Mouse (Mus musculus): Measurements from ENCODE around the gene Triobp. TPM values are rescaled to one million over a fixed set of nuclear protein-coding genes. Genes with fewer than 3 reads are reported as not detected.
A peak's percentile ranks its signal among the peaks of the same experiment; 100 is the strongest.

Gene Triobp
- polyA plus RNA-seq, 1 experiment from 2014 or later: 38.7 TPM

DNA sequence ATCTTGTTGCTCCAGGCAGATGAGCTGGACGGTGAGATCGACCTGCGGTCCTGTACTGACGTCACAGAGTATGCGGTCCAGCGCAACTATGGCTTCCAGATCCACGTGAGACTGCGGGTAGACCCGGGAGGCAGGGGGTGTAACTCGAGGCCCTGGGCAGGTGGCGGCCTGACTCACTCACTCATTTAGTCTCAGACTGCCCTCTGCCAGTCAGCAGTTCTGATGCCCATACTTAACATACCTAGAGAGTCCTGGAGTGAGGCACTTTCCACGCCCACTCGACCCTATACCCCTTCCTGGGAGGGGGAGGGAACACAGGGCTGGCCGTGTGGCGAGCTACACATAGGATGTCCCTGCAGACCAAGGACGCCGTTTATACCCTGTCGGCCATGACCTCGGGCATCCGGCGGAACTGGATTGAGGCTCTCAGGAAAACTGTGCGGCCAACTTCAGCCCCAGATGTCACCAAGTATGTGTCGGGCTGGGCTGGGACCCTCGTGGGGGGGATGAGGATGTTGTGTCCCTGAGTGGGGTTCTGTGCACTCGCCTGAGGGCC, 43.5 kb downstream of the Triobp start:
- WGBS: 91% methylated on average over 25 of the region's 25 CpGs

DNA sequence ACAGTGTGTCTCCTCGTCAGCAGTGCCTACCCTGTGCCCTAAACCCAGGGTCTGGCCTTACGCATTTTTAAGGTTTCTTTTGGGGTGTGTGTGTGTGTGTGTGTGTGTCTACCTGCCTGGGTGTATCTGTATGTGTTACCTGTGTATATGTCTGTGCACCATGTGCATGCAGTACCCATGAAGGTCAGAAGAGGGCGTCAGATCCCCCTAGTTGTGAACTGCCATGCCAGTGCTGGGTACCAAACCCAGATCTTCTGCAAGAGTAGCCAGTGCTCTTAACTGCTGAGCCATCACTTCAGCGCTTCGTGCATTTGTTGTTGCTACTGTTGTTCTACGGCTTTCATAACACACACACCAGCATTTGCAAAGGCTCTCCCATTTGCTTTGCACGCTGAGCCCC, 44.7 kb downstream of the Triobp start:
- no peaks in the 10 kb centered on the region for H3K9me3 ChIP-seq
- 92% methylated on average over 7 of the region's 7 CpGs for WGBS
- peaks cover 97% of the 10 kb centered on the region for H3K36me3 ChIP-seq
- H3K4me1 ChIP-seq: peaks cover 16% of the 10 kb centered on the region
- no peak overlapping the region for H3K9ac ChIP-seq
- H3K27ac ChIP-seq: no peak overlapping the region
- H3K4me2 ChIP-seq: no peak overlapping the region
- no peak for ATAC-seq (ENCODE audit: insufficient number of reproducible peaks, insufficient read depth, low FRiP score, low TSS enrichment, low read depth)
- H3K27me3 ChIP-seq: no peaks in the 10 kb centered on the region
- H3K4me3 ChIP-seq: no peak overlapping the region

More for the DNA sequence above, 43.5 kb downstream of the Triobp start:
- Histone ChIP-seq H3K4me1 (peaks cover 28% of the 10 kb centered on the region), H3K4me2 (no peak overlapping the region), H3K4me3 (no peak overlapping the region), H3K27ac (no peak overlapping the region), H3K27me3 (no peaks in the 10 kb centered on the region), H3K36me3 (peaks cover 89% of the 10 kb centered on the region), H3K9ac (no peak overlapping the region; the same call in 1 of the 2 replicates), H3K9me3 (no peaks in the 10 kb centered on the region)
- no peak for ATAC-seq (ENCODE audit: insufficient number of reproducible peaks, insufficient read depth, low FRiP score, low TSS enrichment, low read depth)

DNA sequence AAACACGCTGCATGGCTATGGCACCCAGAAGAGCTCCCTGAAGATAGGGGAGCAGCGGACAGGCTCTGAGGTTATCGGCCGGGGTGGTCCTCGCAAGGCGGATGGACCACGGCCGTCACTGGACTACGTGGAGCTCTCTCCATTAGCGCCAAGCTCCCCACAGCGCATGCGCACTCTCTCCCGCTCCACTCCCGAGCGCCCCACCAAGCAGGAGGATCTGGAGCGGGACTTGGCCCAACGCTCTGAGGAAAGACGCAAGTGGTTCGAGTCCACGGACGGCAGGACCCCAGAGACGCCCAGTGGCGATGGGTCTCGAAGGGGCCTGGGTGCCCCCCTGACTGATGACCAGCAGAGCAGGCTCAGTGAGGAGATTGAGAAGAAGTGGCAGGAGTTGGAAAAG, 45.4 kb downstream of the Triobp start:
- H3K27ac ChIP-seq: no peak overlapping the region
- H3K36me3 ChIP-seq: peaks cover 98% of the 10 kb centered on the region
- H3K4me1 ChIP-seq: peaks cover 13% of the 10 kb centered on the region
- 96% methylated on average over 24 of the region's 24 CpGs for WGBS
- H3K9ac ChIP-seq: no peak overlapping the region
- H3K4me3 ChIP-seq: no peak overlapping the region
- no peaks in the 10 kb centered on the region for H3K27me3 ChIP-seq
- ATAC-seq (ENCODE audit: insufficient number of reproducible peaks, insufficient read depth, low FRiP score, low TSS enrichment, low read depth): no peak
- no peaks in the 10 kb centered on the region for H3K9me3 ChIP-seq
- no peak overlapping the region for H3K4me2 ChIP-seq

DNA sequence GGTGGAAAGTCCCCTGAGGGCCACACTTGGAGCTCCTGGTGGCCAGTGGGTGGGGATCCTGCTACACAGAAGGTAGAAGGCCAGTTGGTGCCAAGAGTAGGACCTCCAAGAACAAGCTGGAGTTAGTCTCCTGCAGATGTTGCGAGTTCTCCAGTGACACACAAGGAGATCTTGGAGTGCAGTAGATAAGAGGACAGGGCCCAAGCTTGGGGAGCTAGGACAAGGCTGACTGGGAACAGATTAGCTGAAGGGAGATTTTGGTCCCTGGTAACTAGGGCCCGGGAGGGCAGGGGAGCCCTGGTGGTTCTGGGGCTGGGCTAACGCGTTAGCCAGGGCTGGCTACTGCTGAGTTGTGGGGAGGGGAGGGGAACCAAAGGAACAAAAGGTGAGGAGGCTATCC, 48.4 kb downstream of the Triobp start:
- no peaks in the 10 kb centered on the region for H3K27me3 ChIP-seq
- no peak overlapping the region for H3K4me3 ChIP-seq
- peaks cover 9% of the 10 kb centered on the region for H3K4me1 ChIP-seq
- H3K4me2 ChIP-seq: no peak overlapping the region
- no peak overlapping the region for H3K27ac ChIP-seq
- no peak for ATAC-seq (ENCODE audit: insufficient number of reproducible peaks, insufficient read depth, low FRiP score, low TSS enrichment, low read depth)
- 90% methylated on average over 4 of the region's 4 CpGs for WGBS
- H3K9ac ChIP-seq: no peak overlapping the region
- H3K9me3 ChIP-seq: no peaks in the 10 kb centered on the region
- H3K36me3 ChIP-seq: peaks cover 98% of the 10 kb centered on the region

DNA sequence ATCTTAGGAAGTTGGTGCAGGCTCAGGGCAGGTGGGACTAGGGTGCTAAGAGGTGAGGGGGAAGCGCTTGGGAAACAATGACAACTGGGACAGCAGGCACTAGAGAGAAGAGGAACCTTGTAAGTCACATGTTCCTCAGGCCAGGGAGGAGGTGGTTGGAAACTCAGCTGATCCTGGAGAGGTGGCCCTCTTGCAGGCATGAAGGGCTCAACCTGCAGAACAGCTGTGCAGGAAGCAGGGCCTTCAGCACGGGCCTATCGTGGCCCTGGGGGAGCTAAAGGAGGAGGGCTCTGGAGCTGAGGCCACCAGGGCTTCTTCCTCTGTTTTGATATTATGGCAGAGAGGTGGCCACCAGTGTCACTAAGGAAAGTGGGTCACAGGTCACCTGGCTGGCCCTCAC, 49.1 kb downstream of the Triobp start:
- H3K36me3 ChIP-seq: peaks cover 98% of the 10 kb centered on the region
- no peak overlapping the region for H3K27ac ChIP-seq
- H3K9ac ChIP-seq: no peak overlapping the region
- H3K27me3 ChIP-seq: no peaks in the 10 kb centered on the region
- ATAC-seq (ENCODE audit: insufficient number of reproducible peaks, insufficient read depth, low FRiP score, low TSS enrichment, low read depth): no peak
- H3K4me2 ChIP-seq: no peak overlapping the region
- H3K4me1 ChIP-seq: peaks cover 9% of the 10 kb centered on the region
- 83% methylated on average over 3 of the region's 3 CpGs for WGBS
- no peak overlapping the region for H3K4me3 ChIP-seq
- no peaks in the 10 kb centered on the region for H3K9me3 ChIP-seq

DNA sequence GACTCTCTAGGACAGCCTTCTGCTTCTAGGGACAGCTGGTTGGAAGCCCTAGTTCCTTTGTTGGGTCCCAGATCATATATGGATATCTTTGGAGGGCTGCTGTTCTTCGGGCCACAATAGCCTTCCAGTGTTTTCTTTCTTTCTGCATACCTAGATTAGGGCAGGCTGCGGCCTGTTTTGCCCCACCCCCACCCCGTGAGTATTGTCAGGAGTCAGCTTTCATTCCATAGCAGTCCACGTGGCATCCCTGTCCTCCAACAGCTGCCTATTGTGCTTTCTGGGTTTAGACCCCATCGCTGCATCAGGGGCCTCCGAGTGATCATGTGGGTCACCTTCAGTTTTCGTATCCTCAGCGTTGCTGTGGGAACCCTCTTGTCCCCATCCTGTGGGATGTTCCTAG, 50.8 kb downstream of the Triobp start:
- H3K27me3 ChIP-seq: no peaks in the 10 kb centered on the region
- H3K36me3 ChIP-seq: peaks cover 98% of the 10 kb centered on the region
- peak overlapping the region; percentile 32; the same call in 1 of the 2 replicates for H3K9ac ChIP-seq
- 45% methylated on average over 8 of the region's 8 CpGs for WGBS
- ATAC-seq (ENCODE audit: insufficient number of reproducible peaks, insufficient read depth, low FRiP score, low TSS enrichment, low read depth): no peak
- H3K4me3 ChIP-seq: no peak overlapping the region
- H3K27ac ChIP-seq: peak overlapping the region; percentile 44
- H3K4me1 ChIP-seq: peaks cover 9% of the 10 kb centered on the region
- H3K4me2 ChIP-seq: no peak overlapping the region
- no peaks in the 10 kb centered on the region for H3K9me3 ChIP-seq

DNA sequence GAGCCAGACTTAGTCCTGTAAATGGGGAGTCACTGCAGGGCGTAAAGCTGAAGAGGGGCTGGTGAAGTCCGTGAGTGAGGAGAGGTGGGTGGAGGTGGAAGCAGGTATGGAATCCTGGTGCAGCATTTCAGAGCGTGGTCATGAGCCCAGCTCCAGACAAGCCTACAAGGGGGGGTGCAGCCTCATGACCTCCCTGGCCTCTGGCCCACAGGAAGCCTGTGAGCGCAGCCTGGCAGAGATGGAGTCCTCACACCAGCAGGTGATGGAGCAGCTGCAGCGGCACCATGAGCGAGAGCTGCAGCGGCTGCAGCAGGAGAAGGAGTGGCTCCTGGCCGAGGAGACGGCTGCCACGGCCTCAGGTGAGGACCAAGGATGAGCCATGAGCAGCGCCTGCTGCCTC, 52.1 kb downstream of the Triobp start:
- Histone ChIP-seq H3K9ac (0 out of 2 replicates have a peak overlapping the region, but pooled peaks have one; percentile 11), H3K36me3 (peaks cover 98% of the 10 kb centered on the region), H3K4me1 (peaks cover 9% of the 10 kb centered on the region), H3K4me3 (no peak overlapping the region), H3K27ac (no peak overlapping the region), H3K4me2 (no peak overlapping the region), H3K27me3 (no peaks in the 10 kb centered on the region), H3K9me3 (no peaks in the 10 kb centered on the region)
- 86% methylated on average over 11 of the region's 11 CpGs for WGBS
- no peak for ATAC-seq (ENCODE audit: insufficient number of reproducible peaks, insufficient read depth, low FRiP score, low TSS enrichment, low read depth)

DNA sequence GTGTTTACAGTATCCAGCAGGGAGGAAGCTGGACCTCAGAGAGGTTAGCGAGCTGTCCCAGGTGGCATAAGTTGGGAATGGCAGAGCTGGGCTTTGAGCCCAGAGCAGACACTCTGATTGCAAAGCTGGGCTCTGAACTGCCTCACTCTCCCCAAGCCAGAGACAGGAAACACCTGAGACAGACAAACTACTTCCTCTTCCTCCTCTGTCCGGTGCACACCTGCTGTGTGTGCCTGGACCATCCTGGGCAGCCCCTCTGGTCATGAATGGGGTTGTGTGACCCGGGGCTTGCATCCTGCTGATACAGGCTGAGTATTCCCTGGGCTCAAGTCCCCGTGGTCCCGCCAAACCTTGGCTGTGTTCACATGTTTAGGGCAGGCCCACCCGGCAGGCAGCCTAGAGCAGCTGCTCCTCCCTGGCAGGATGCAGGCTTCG, 52.9 kb downstream of the Triobp start:
- 84% methylated on average over 7 of the region's 7 CpGs for WGBS
- ATAC-seq (ENCODE audit: insufficient number of reproducible peaks, insufficient read depth, low FRiP score, low TSS enrichment, low read depth): no peak
- H3K4me2 ChIP-seq: no peak overlapping the region
- H3K27ac ChIP-seq: no peak overlapping the region
- no peak overlapping the region for H3K9ac ChIP-seq
- H3K27me3 ChIP-seq: no peaks in the 10 kb centered on the region
- no peaks in the 10 kb centered on the region for H3K9me3 ChIP-seq
- peaks cover 98% of the 10 kb centered on the region for H3K36me3 ChIP-seq
- peaks cover 9% of the 10 kb centered on the region for H3K4me1 ChIP-seq
- H3K4me3 ChIP-seq: no peak overlapping the region

DNA sequence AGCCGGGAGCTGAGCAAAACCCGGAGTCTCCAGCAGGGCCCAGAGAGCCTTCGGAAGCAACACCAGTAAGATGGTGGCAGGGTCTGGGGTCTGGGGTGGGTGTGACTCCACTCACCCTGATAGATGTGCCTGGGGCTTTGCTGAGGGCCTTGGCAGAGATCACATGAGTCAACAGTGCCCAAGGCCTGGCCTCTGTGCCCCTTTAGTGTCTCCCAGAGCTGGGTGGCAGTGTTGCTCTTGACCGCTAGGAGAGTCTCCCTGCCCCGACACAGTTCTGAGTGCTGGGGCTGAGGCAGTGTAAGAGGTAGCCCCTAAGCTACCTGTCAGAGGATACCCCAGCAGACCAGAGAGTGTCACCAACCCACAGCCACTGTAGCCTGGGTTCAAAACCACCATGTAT, 54.0 kb downstream of the Triobp start:
- Histone ChIP-seq H3K9ac (no peak overlapping the region), H3K27me3 (no peaks in the 10 kb centered on the region), H3K9me3 (no peaks in the 10 kb centered on the region), H3K4me3 (no peak overlapping the region), H3K4me2 (no peak overlapping the region), H3K4me1 (peaks cover 9% of the 10 kb centered on the region), H3K36me3 (peaks cover 98% of the 10 kb centered on the region), H3K27ac (no peak overlapping the region)
- ATAC-seq (ENCODE audit: insufficient number of reproducible peaks, insufficient read depth, low FRiP score, low TSS enrichment, low read depth): no peak
- WGBS: 91% methylated on average over 5 of the region's 5 CpGs

DNA sequence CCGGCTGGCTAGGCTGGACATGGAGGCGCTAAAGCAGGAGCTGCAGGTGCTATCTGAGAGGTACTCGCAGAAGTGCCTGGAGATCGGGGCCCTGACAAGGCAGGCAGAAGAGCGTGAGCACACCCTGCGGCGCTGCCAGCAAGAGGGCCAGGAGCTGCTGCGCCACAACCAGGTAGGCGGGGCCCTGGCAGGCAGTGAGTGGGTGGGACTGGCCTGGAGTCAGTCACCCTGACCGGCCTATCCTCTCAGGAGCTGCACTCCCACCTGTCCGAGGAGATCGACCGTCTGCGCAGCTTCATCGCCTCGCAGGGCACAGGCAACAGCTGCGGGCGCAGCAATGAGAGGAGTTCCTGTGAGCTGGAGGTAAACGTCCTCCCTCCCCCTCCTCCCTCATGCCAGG, 54.5 kb downstream of the Triobp start:
- Histone ChIP-seq H3K27ac (no peak overlapping the region), H3K4me2 (no peak overlapping the region), H3K4me1 (peaks cover 9% of the 10 kb centered on the region), H3K9me3 (no peaks in the 10 kb centered on the region), H3K36me3 (peaks cover 98% of the 10 kb centered on the region), H3K27me3 (no peaks in the 10 kb centered on the region), H3K4me3 (no peak overlapping the region), H3K9ac (no peak overlapping the region)
- ATAC-seq (ENCODE audit: insufficient number of reproducible peaks, insufficient read depth, low FRiP score, low TSS enrichment, low read depth): no peak
- 55% methylated on average over 19 of the region's 19 CpGs for WGBS

DNA sequence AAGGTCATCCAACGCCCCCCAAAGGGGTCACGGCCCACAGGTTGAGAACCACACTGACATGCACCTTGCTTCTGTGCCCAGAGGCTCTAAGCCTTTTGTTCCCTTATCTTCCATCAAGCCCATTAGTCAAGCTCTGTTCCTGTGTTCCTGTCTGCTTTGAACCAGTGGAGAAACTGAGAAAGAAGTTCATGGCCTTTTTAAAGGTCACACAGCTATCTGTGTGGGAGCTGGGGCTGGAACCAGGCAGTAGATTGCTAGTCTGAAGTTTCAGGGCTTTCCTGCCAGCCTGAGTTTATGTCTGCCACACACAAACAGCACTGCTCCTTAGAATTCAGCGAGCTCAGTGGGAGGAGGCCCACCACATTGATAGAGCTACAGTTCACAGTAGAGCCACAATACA, 55.6 kb downstream of the Triobp start:
- Histone ChIP-seq H3K27ac (no peak overlapping the region), H3K4me3 (no peak overlapping the region), H3K9ac (no peak overlapping the region), H3K27me3 (no peaks in the 10 kb centered on the region), H3K36me3 (peaks cover 96% of the 10 kb centered on the region), H3K4me1 (peaks cover 5% of the 10 kb centered on the region), H3K4me2 (no peak overlapping the region), H3K9me3 (no peaks in the 10 kb centered on the region)
- ATAC-seq (ENCODE audit: insufficient number of reproducible peaks, insufficient read depth, low FRiP score, low TSS enrichment, low read depth): no peak
- WGBS: 92% methylated on average over 3 of the region's 3 CpGs

DNA sequence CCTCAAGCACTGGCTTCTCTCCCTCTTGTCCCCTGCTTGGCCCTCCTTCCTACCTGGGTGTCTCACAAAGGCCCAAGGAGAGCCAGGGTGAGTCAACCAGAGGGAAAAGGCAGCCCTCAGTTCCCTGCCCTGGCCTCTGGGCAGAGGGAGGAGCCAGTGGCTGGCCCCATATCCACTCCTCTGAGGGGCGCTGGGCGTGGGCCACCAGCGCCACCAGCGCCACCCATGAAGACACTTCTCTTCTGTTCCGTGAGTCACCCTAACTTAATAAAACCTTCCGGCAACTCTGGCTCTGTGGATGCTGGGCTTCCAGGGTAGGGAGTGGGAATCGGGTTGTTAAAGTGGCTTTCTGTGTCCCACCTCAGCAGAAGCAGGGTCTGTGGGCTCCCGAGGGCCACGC, 58.1 kb downstream of the Triobp start:
- 84% methylated on average over 9 of the region's 9 CpGs for WGBS
- Histone ChIP-seq H3K36me3 (peaks cover 77% of the 10 kb centered on the region), H3K4me2 (no peak overlapping the region), H3K9me3 (no peaks in the 10 kb centered on the region), H3K4me1 (no peaks in the 10 kb centered on the region), H3K9ac (no peak overlapping the region), H3K27me3 (no peaks in the 10 kb centered on the region), H3K4me3 (no peak overlapping the region), H3K27ac (no peak overlapping the region)
- no peak for ATAC-seq (ENCODE audit: insufficient number of reproducible peaks, insufficient read depth, low FRiP score, low TSS enrichment, low read depth)

Data from embryonic facial prominence, embryonic 13.5 days (tissue).